Mouse (Mus musculus) embryo, embryonic 10.5 days (tissue): ENCODE data around the gene Fam160b1.

Source experiments
- DNase-seq: peaks from one replicate; pipeline ENCODE4 v3.0.0-alpha.2; 2015; ENCODE audit warnings: low spot score

The Fam160b1 gene

DNA sequence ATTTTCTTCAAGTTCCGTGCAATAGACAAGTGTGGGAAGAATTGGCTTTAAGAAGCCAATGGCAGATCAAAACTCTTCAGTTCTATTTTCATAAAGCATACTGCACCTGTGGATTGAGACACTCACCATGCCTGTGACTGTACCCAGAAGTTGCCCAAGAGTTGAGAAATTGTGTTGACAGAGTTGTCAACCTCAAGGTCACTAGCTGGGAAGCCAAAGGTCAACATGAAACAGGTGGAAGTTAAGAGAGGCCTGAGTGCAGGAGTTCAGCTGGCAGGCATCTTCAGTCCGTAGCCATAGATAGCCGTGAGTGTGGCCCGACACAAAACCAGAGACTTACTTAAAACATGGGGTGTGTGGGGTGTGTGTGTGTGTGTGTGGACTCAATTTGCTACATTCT, 6.7 kb downstream of the Fam160b1 start:
- peak; percentile 25 for DNase-seq

DNA sequence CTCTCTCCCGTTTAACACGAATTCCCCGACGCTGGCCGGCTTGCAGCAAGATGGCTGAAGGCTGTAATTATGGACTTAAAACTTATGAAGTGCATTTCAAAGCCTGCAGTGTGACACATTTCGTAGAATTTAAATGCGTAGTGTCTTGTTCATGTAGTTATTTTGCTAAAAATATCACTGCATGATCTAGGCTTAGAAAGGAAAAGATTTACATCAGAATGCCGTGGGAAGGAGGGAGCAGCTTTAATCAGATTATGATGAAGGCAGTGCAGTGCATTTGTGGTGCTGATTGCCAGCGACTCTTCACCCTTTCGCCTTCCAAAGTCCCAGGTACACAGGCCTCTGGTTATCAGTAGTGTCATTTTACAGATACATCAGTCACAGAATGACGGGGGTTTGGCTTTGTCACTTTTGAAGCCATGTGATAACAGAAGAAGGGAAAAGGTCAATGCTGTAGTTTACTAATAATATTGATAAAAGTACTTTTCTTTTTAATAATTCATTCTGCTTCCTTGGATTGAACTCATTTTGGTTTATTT, 7.4 kb downstream of the Fam160b1 start:
- DNase-seq: no peak

- DNase-seq: no peak
These were observed 12.9 kb downstream of the Fam160b1 start for GRCm38 (mm10) chr19:57373276-57373811.

GRCm38 (mm10) chr19:57375161-57375560, 14.7 kb downstream of the Fam160b1 start:
- no peak for DNase-seq

GRCm38 (mm10) chr19:57375746-57376145, 15.3 kb downstream of the Fam160b1 start:
- no peak for DNase-seq

GRCm38 (mm10) chr19:57377043-57377703, 16.7 kb downstream of the Fam160b1 start:
- no peak for DNase-seq

DNA sequence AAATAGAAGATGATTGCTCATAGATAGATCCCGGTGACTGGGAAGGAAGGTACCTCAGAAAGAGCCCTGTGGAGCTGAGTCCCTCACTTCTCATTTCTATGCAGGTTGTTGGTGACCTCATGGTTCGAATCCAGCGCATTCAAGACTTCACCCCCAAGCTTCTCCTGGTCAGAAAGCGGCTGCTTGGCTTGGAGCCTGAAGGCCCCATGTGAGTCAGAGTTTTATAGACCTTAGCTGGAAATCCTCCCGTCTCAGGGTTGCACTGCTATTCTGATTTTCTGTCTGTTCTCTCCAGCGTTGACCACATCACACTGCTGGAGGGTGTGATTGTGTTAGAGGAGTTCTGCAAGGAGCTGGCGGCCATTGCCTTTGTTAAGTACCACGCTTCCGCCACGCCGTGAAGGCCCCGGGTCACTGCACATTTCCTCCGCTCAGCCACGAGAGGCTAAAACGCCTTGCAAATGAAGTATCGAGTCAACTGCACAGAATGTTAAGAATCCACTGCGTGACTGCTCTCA, 25.8 kb downstream of the Fam160b1 start:
- no peak for DNase-seq

DNA sequence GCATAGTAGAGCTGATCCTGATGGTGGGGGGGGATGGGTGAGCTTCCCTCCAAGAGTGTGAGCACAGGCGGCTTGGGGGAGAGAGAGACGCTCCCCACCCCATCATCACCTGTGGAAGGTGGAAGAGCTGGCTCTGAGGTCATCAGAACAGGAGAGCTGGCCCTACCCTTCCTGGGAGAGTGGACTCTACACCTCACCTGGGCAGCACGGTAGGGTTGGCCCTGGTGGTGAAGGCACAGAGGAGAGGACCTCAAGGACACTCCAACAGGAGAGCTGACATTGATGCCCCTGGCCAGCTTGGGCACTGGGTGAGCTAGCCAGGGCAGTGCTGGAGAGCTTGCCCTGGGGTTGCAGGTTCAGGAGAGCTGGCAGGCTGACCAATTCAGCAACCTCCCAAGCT, 31.1 kb downstream of the Fam160b1 start:
- DNase-seq: no peak

DNA sequence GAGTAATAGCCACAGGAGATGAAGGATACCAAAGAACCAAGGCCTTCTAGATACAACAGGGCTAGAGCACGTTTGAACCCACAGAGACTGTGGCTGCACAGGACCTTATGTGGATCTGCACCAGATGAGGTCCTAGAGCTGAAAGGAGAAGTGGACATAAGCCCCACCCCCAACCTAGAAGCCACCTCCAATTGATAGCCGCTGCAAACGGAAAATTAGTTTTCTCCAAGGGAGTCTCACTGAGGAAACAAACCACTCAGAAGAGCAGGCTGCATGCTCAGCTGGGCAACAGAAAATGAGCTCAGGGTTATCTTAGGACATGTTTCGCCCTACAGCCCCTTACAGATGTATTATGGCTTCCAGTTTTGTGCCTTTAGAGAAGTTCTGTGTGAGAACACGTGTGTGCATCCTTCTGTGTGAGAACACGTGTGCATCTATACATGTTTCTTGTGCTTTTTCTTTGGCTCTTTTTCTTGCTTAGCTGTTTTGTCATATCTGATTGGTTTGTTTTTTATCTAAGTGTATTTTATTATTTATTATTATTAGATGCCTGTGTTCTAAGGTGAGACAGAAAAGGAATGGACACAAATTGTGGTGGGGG, 33.0 kb downstream of the Fam160b1 start:
- no peak for DNase-seq

- DNase-seq: no peak
These were observed 36.1 kb downstream of the Fam160b1 start for GRCm38 (mm10) chr19:57396609-57397008.

GRCm38 (mm10) chr19:57402364-57402763, 41.9 kb downstream of the Fam160b1 start:
- DNase-seq: no peak

DNA sequence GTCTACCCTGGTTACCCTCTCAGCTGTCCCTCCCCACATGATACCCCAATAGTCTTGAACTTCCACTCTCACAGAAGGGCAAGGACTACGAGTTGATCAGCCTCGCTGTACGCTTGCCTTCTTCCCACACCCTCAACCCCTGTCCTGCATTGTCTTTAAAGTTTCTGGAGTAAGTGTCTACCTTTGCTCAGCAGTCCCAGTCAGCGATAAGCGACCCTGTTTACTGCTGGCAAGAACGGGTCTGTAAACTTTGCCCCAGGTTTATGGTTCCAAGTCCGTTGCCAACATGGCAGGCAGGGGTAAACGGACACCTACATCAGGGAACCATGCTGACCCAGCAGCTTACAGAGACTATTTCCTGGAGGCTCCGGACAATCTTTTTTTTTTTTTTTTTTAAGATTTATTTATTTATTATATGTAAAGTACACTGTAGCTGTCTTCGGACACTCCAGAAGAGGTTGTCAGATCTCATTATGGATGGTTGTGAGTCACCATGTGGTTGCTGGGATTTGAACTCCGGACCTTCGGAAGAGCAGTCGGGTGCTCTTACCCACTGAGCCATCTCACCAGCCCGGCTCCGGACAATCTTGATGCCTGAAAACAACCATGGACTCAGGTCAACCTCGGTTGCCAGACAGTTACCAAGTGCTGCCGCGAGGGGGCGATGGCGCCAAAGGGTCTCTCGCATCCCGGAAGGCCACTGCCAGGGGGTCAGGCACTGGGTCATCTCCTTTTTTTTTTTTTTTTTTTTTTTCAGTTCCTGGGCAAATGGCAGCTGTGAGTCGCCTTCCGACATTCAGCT, 43.4 kb downstream of the Fam160b1 start:
- DNase-seq: peak; percentile 94

DNA sequence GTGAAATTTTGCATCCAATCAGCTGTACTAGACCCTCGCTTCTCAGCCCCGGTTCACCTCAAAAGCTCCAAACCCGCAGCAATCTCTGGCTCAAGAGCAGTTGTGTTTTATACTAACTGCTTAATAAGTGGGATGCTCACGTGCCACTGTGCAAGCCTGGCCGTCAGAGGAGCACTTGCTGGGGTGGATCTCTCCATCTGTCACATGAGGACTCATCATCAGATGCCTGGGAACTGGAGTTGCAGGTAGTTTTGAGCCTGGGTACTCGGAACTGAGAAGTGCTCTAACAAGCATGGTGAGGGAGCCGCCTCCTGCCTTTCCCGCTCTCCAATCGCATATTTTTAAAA, 44.0 kb downstream of the Fam160b1 start:
- DNase-seq: no peak

GRCm38 (mm10) chr19:57407947-57408346, 47.5 kb downstream of the Fam160b1 start:
- DNase-seq: no peak

GRCm38 (mm10) chr19:57411375-57412196, 51.1 kb downstream of the Fam160b1 start:
- DNase-seq: peak; percentile 69

- no peak for DNase-seq
These were observed 52.7 kb downstream of the Fam160b1 start for GRCm38 (mm10) chr19:57413170-57413569.

DNA sequence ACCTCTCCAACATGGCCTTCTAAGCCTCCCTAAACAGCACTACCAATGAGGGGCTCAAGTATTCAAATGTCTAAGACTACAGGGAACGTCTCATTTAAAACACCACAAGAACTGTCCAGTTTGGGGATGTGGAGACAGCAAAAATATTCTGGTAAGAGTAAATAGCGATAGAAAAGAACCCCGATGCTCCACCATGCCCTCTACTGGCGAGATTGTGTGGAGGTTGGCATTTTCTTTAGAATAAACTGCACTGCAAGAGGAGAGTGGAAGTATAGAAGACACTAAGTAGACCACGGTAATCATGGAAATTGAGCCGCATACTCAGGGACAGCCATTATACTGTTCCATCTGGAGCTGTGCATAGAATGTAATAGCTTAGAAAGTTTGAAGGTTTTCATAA, 53.4 kb downstream of the Fam160b1 start:
- DNase-seq: no peak

DNA sequence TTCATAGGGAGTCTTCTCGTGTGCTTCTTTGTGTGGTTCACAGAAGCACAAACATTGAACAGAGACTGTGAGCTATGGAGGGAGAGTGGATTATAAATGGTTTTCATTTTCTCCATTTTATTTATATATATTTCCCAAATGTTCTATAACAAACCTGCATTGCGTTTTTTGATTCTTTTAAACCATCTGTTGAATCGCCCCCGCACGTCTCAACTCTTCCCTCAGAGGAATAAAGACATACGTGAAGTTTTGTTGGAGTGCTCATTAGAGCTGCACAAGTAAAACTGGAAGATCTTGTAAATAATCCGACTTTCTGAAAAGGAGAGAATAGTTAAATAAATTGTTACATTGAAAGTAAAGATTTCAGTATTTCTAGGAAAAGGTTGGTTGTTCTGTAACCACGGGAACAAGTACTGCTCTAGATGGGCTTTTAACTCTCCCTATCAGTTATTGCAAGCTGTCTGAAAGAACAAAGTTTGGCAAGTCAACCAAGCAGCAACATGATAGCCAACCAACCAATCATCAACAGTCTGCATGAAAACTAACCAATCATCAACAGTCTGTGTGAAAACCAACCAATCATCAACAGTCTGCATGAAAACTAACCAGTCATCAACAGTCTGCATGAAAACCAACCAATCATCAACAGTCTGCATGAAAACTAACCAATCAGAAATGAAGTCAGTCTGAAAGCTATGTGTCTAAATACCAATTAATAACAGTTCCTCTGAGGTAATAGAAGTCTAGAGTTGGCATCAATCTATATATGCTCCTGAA, 54.7 kb downstream of the Fam160b1 start:
- no peak for DNase-seq

DNA sequence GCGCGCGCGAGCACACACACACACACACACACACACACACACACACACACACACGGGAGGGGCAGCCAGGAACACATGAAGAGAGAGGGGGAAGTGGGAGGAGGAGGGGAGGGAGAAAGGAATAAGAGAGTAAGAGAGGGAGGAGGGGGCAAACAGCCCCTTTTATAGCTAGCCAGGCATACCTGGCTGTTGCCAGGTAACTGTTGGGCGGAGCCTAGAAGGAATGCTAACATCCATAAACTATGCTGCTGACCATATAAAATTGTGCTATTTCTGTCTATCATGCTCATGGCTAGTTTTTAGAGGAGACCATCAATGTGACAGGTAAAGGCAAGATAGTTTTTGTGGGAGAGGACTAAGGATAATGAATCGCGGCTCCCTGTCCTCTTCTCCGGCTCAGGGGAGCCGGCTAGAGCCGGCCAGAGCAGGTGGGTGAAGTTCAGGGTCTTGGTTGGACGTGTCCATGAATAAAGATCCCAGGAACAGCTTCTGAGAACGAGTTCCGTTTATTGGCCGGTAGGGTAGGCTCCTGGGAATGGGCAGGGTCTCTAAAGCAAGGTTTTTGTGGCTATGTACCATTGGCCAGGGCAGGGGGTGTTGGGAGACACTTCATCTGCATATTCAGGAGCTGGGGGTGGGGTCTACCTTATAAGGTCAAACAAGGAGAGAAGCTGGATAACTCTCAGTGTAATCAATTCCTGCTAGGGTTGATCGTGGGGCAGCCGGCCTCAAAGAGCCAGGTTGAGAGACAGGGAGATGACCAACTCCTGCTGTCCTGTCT, 57.5 kb downstream of the Fam160b1 start:
- peak; percentile 79 for DNase-seq

- DNase-seq: no peak
These were observed 62.9 kb downstream of the Fam160b1 start for GRCm38 (mm10) chr19:57423402-57423801.
